Mouse (Mus musculus): ENCODE data around the gene Iqsec1. TPM values are rescaled to one million over a fixed set of nuclear protein-coding genes. Genes with fewer than 3 reads are reported as not detected.

The Iqsec1 gene
- total and polyA plus RNA-seq, 2 experiments, result 8.9 to 69.3 TPM

DNA sequence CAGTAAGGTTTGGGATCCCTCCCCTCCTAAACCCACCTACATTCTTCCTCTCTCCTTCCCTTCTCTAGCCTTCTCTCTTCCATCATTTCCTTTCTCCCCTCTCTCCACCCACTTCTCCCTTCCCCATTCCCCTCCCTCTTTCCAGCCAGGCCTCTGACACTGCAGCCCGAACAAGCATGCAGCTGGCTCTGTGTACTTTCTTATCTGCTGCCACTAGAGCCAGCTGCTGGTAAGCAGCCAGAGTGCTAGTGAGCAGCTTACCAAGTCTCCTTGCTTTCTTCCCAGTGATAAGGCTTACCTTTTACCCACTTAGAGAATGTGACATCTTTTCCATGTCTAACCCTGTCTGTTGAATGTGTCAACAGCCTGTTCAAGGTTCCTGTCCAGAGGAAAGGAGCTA is 90.4 kb downstream of the Iqsec1 start:
- Histone ChIP-seq H3K79me2 (ENCODE audit: control insufficient read depth, insufficient read depth, low read length) (no peaks in the 10 kb centered on the region), H3K4me3 (ENCODE audit: insufficient read depth, low read depth, low read length) (no peak overlapping the region), H3K27me3 (ENCODE audit: control insufficient read depth, insufficient read depth, low read length) (no peaks in the 10 kb centered on the region), H3K36me3 (ENCODE audit: control insufficient read depth, insufficient read depth, low read length) (no peaks in the 10 kb centered on the region), H3K4me1 (ENCODE audit: control insufficient read depth, insufficient read depth, low read length) (no peaks in the 10 kb centered on the region), H3K9ac (ENCODE audit: low read depth, low read length) (no peak overlapping the region), H3K27ac (replicated peaks; ENCODE audit: insufficient read depth, low read depth, low read length) (no peak overlapping the region)
- no peak for TF ChIP-seq CTCF (IDR thresholded peaks at IDR 0.05; ENCODE audit: low read depth, low read length)
- TF ChIP-seq POLR2A (IDR thresholded peaks at IDR 0.05; ENCODE audit: extremely low read depth, insufficient read depth, low read length), result no peak
- 4% methylated on average over 1 of the region's 1 CpGs for WGBS
- DNase-seq (ENCODE audit: extremely low read depth, low read depth, low spot score), result no peak

DNA sequence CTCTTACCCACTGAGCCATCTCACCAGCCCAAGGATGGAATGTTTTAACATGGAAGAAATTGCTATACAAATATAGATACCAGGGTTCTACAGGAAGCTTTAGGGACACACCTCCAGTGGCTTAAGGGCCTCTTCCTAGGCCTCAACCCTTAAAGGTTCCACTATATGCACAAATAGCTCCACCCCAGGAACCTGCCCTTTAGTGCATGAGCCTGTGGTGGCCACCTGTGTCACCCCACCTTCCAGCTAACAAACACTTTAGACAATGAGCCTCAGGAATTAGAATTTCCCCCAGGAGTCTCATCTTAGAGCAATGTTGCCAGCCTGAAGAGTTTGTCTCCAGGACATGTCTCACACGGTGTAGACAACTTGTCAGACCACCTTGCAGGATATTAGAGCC is 96.1 kb downstream of the Iqsec1 start:
- Histone ChIP-seq H3K79me2 (ENCODE audit: control insufficient read depth, insufficient read depth, low read length) (no peaks in the 10 kb centered on the region), H3K36me3 (ENCODE audit: control insufficient read depth, insufficient read depth, low read length) (no peaks in the 10 kb centered on the region), H3K4me1 (ENCODE audit: control insufficient read depth, insufficient read depth, low read length) (no peaks in the 10 kb centered on the region), H3K27me3 (ENCODE audit: control insufficient read depth, insufficient read depth, low read length) (no peaks in the 10 kb centered on the region), H3K27ac (replicated peaks; ENCODE audit: insufficient read depth, low read depth, low read length) (no peak overlapping the region), H3K4me3 (ENCODE audit: insufficient read depth, low read depth, low read length) (no peak overlapping the region), H3K9ac (ENCODE audit: low read depth, low read length) (no peak overlapping the region)
- 100% methylated on average over 1 of the region's 1 CpGs for WGBS
- no peak for TF ChIP-seq POLR2A (IDR thresholded peaks at IDR 0.05; ENCODE audit: extremely low read depth, insufficient read depth, low read length)
- TF ChIP-seq CTCF (IDR thresholded peaks at IDR 0.05; ENCODE audit: low read depth, low read length), result no peak
- DNase-seq (ENCODE audit: extremely low read depth, low read depth, low spot score), result no peak

DNA sequence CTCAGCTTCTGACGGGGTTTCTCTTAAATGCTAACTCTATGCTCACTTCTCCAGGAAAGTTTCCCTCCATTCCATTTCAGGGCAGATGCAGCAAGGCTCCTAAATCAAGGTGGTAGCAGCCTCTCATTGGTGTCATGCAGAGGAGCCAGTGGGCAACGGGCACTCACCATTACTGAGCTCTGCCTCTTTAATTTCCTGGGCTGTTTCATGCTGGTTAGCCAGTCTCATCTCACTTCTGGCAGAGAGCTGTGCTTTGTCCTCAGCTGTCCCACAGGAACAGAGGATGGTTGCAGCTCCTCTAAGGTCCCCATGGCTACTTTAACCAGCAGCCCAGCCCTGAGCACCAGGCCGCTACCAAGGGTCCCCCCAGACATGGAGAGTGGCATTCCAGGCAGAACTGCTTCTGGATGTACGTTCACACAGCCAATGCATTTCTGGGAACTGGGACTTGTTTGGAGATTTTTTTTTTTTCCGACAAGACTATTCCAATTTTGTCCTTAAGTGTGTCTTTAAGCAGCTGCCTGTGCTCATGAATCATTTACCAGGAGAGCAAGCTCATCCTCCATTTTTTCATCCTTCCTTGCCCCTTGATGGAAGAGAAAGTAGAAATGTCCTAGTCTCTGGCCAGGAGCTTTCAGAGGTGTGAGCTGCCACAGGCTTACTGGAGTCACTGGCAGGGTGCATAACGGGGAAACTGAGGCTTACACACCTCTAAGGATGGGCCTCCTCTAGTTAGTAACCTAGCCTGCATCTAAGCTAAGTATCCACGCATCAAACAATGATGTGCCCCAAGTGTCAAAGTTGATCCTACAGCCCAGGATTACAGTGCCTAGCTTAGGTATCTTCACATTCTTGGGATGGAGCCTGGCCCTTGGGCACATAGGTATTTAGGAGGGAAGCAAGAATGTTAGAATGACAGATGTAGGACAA is 98.9 kb downstream of the Iqsec1 start:
- 83% methylated on average over 7 of the region's 7 CpGs for WGBS
- Histone ChIP-seq H3K27ac (replicated peaks; ENCODE audit: insufficient read depth, low read depth, low read length) (no peak overlapping the region), H3K27me3 (ENCODE audit: control insufficient read depth, insufficient read depth, low read length) (no peaks in the 10 kb centered on the region), H3K36me3 (ENCODE audit: control insufficient read depth, insufficient read depth, low read length) (no peaks in the 10 kb centered on the region), H3K9ac (ENCODE audit: low read depth, low read length) (no peak overlapping the region), H3K4me1 (ENCODE audit: control insufficient read depth, insufficient read depth, low read length) (no peaks in the 10 kb centered on the region), H3K79me2 (ENCODE audit: control insufficient read depth, insufficient read depth, low read length) (no peaks in the 10 kb centered on the region), H3K4me3 (ENCODE audit: insufficient read depth, low read depth, low read length) (no peak overlapping the region)
- no peak for DNase-seq (ENCODE audit: extremely low read depth, low read depth, low spot score)
- TF ChIP-seq POLR2A (IDR thresholded peaks at IDR 0.05; ENCODE audit: extremely low read depth, insufficient read depth, low read length), result no peak
- TF ChIP-seq CTCF (IDR thresholded peaks at IDR 0.05; ENCODE audit: low read depth, low read length), result no peak

- no peaks in the 10 kb centered on the region for H3K4me1 ChIP-seq (ENCODE audit: control insufficient read depth, insufficient read depth, low read length)
- no peaks in the 10 kb centered on the region for H3K27me3 ChIP-seq (ENCODE audit: control insufficient read depth, insufficient read depth, low read length)
- no peak overlapping the region for H3K27ac ChIP-seq (replicated peaks; ENCODE audit: insufficient read depth, low read depth, low read length)
- no peaks in the 10 kb centered on the region for H3K79me2 ChIP-seq (ENCODE audit: control insufficient read depth, insufficient read depth, low read length)
- no peak for TF ChIP-seq CTCF (IDR thresholded peaks at IDR 0.05; ENCODE audit: low read depth, low read length)
- no peak overlapping the region for H3K9ac ChIP-seq (ENCODE audit: low read depth, low read length)
- 74% methylated on average over 5 of the region's 5 CpGs for WGBS
- no peak for DNase-seq (ENCODE audit: extremely low read depth, low read depth, low spot score)
- no peaks in the 10 kb centered on the region for H3K36me3 ChIP-seq (ENCODE audit: control insufficient read depth, insufficient read depth, low read length)
- H3K4me3 ChIP-seq (ENCODE audit: insufficient read depth, low read depth, low read length), result no peak overlapping the region
Measured at GRCm38 (mm10) chr6:90887024-90887775, 101.3 kb downstream of the Iqsec1 start.

DNA sequence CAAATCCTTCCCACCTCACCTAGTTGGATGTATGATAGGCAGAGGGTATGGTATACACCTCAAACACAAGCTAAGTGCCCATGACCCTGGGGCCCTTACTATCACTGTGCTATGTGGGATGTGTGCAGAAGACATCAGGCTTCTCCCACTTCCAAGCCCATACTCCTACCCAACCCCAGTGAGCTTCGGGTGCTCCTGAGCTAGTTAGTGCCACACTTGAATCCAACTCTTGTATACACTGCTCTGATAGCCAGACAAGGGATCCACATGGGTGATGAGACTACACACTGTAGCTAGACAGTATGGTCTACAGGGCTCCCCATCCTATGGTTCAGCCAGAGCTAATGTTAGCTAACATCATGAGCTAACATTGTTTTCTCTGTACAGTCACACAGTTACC is 102.9 kb downstream of the Iqsec1 start:
- no peak overlapping the region for H3K4me3 ChIP-seq (ENCODE audit: insufficient read depth, low read depth, low read length)
- no peaks in the 10 kb centered on the region for H3K27me3 ChIP-seq (ENCODE audit: control insufficient read depth, insufficient read depth, low read length)
- H3K27ac ChIP-seq (replicated peaks; ENCODE audit: insufficient read depth, low read depth, low read length), result no peak overlapping the region
- H3K9ac ChIP-seq (ENCODE audit: low read depth, low read length), result no peak overlapping the region
- WGBS, result 100% methylated on average over 1 of the region's 1 CpGs
- H3K79me2 ChIP-seq (ENCODE audit: control insufficient read depth, insufficient read depth, low read length), result no peaks in the 10 kb centered on the region
- H3K4me1 ChIP-seq (ENCODE audit: control insufficient read depth, insufficient read depth, low read length), result no peaks in the 10 kb centered on the region
- DNase-seq (ENCODE audit: extremely low read depth, low read depth, low spot score), result no peak
- TF ChIP-seq CTCF (IDR thresholded peaks at IDR 0.05; ENCODE audit: low read depth, low read length) (no peak), POLR2A (IDR thresholded peaks at IDR 0.05; ENCODE audit: extremely low read depth, insufficient read depth, low read length) (no peak)
- no peaks in the 10 kb centered on the region for H3K36me3 ChIP-seq (ENCODE audit: control insufficient read depth, insufficient read depth, low read length)
